In the genomic region with DNA sequence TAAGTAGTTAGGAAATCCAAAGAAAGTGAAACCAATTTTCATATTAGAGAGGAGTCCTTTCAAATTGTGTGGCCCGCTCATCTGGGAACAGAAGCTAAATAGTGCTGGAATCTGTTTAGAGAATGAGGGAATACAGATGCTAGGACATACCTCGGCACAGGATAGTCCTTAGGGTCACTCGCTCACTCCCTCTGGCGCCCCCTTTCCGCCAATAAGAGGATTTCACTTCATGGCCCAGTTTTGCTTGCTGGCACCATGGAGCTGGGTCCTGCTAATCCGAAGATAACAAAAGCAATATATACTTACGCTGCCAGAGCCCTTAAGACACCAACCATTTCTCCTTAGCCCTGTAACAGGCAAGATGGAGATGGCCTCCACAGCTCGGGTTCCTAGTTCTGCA, we compare ENCODE assay signal across 12 mouse cellular contexts. TPM values are rescaled to one million over a fixed set of nuclear protein-coding genes. Genes with fewer than 3 reads are reported as not detected.
DNase-seq lines count a peak whose midpoint lies in the region; ATAC-seq and TF ChIP-seq lines count a peak whose summit lies in the region.
"Had no signal": no experiment of that assay in that cellular context is flagged by ENCODE, and none has a peak within 500 bp of the region (broad histone marks: within the 10 kb centered on the region; RNA-seq: fewer than 3 reads in every experiment).

No protein-coding gene starts in this region.

- H3K9me3 ChIP-seq in lung, postnatal 0 days (ENCODE audit: low read length), result no peaks in the 10 kb centered on the region
- H3K9me3 ChIP-seq in ES-E14 (ENCODE audit: control insufficient read depth, insufficient read depth, low read depth, low read length), result no peaks in the 10 kb centered on the region
- no peaks in the 10 kb centered on the region for H3K9me3 ChIP-seq in limb, embryonic 11.5 days (ENCODE audit: control insufficient read depth, low read length)
- H3K9me3 ChIP-seq: heart, embryonic 10.5 days; liver, embryonic 15.5 days; neural tube, embryonic 12.5 days had no signal

- no peak overlapping the region for H3K27ac ChIP-seq in lung, postnatal 0 days (ENCODE audit: low read length)
- H3K27ac ChIP-seq in ES-E14 (ENCODE audit: insufficient read depth, low read depth, low read length, poor library complexity, severe bottlenecking), result no peak overlapping the region
- 0 out of 2 replicates have a peak overlapping the region, but pooled peaks have one; percentile 6 for H3K27ac ChIP-seq in limb, embryonic 11.5 days (replicated peaks; ENCODE audit: low read depth, low read length)
- H3K27ac ChIP-seq: heart, embryonic 10.5 days; liver, embryonic 15.5 days; neural tube, embryonic 12.5 days had no signal

- in situ Hi-C loops in ES-E14 (cut with MboI; ENCODE audit: low sequenced_read_pairs in 2 of 2, unreplicated experiment in 2 of 2), result no loop called here

- peak; percentile 27 for TF ChIP-seq CTCF in lung, postnatal 0 days (IDR thresholded peaks at IDR 0.05)

- 0 out of 2 replicates have a peak, but pooled peaks cover 3% of the 10 kb centered on the region for H3K4me1 ChIP-seq in lung, postnatal 0 days (ENCODE audit: insufficient read depth, low read depth, low read length)
- H3K4me1 ChIP-seq in ES-E14 (ENCODE audit: control insufficient read depth in 2 of 2, insufficient read depth in 2 of 2, low read length in 2 of 2, poor library complexity in 1 of 2), result peaks cover 1 to 13% of the 10 kb centered on the region in 2 experiments; a peak in 3 of 4 replicates
- peaks cover 37% of the 10 kb centered on the region for H3K4me1 ChIP-seq in limb, embryonic 11.5 days (ENCODE audit: control insufficient read depth, insufficient read depth, low read length)

- no peak overlapping the region for H3K4me3 ChIP-seq in lung, postnatal 0 days (ENCODE audit: low read depth, low read length)
- no peak overlapping the region for H3K4me3 ChIP-seq in ES-E14 (ENCODE audit: insufficient read depth in 1 of 2, low read depth in 1 of 2, low read length in 2 of 2, poor library complexity in 1 of 2, severe bottlenecking in 1 of 2)
- no peak overlapping the region for H3K4me3 ChIP-seq in limb, embryonic 11.5 days (ENCODE audit: low read depth, low read length)
- H3K4me3 ChIP-seq: heart, embryonic 10.5 days; liver, embryonic 15.5 days; neural tube, embryonic 12.5 days had no signal

- no peak for TF ChIP-seq EP300 in lung, postnatal 0 days (IDR thresholded peaks at IDR 0.05)

- no peak overlapping the region for H3K4me2 ChIP-seq in lung, postnatal 0 days (replicated peaks; ENCODE audit: low read depth, low read length)
- H3K4me2 ChIP-seq in limb, embryonic 11.5 days (ENCODE audit: low read depth, severe bottlenecking), result no peak overlapping the region
- H3K4me2 ChIP-seq: liver, embryonic 15.5 days; neural tube, embryonic 12.5 days had no signal

- H3K9ac ChIP-seq in lung, postnatal 0 days (replicated peaks; ENCODE audit: low read depth), result no peak overlapping the region
- H3K9ac ChIP-seq in ES-E14 (ENCODE audit: insufficient read depth, low read depth, low read length, poor library complexity, severe bottlenecking), result no peak overlapping the region
- H3K9ac ChIP-seq in limb, embryonic 11.5 days (ENCODE audit: low read length), result no peak overlapping the region
- H3K9ac ChIP-seq: liver, embryonic 15.5 days; neural tube, embryonic 12.5 days had no signal

- WGBS in lung, postnatal 0 days, result 68% methylated on average over 8 of the region's 8 CpGs
- WGBS in limb, embryonic 11.5 days, result 69% methylated on average over 8 of the region's 8 CpGs

- no peaks in the 10 kb centered on the region for H3K36me3 ChIP-seq in lung, postnatal 0 days (ENCODE audit: insufficient read depth, low read length)
- H3K36me3 ChIP-seq in ES-E14 (ENCODE audit: control insufficient read depth, insufficient read depth, low read length, poor library complexity, severe bottlenecking), result no peaks in the 10 kb centered on the region
- H3K36me3 ChIP-seq in limb, embryonic 11.5 days (ENCODE audit: control insufficient read depth, insufficient read depth, low read length), result no peaks in the 10 kb centered on the region
- H3K36me3 ChIP-seq: heart, embryonic 10.5 days; liver, embryonic 15.5 days; neural tube, embryonic 12.5 days had no signal

- ATAC-seq in lung, postnatal 0 days, result no peak
- ATAC-seq in limb, embryonic 11.5 days (ENCODE audit: insufficient number of reproducible peaks, low FRiP score, low TSS enrichment, low read depth), result no peak

- intact Hi-C loops in heart, postnatal 14 days (cut with DNase I), result no loop called here

- DNase-seq in heart, adult 11 months, result peak; percentile 65
- DNase-seq in heart, adult 8-10 months (ENCODE audit: low spot score), result no peak
- no peak for DNase-seq in lung, postnatal 0 days (ENCODE audit: low spot score)
- no peak for DNase-seq in lung, adult 18-20 months
- peak; percentile 57 for DNase-seq in ES-E14 (ENCODE audit: low read depth, low spot score)
- no peak for DNase-seq in limb, embryonic 11.5 days (ENCODE audit: low spot score)
- DNase-seq in cerebellum, postnatal 36 days, result no peak
- DNase-seq in heart, postnatal 14 days, result no peak
- DNase-seq: midbrain, embryonic 14.5 days had no signal

- no peaks in the 10 kb centered on the region for H3K27me3 ChIP-seq in lung, postnatal 0 days (replicated peaks; ENCODE audit: insufficient read depth, low read length)
- H3K27me3 ChIP-seq in limb, embryonic 11.5 days (ENCODE audit: control insufficient read depth, insufficient read depth, low read length), result no peaks in the 10 kb centered on the region
- H3K27me3 ChIP-seq: liver, embryonic 15.5 days; neural tube, embryonic 12.5 days had no signal

TF ChIP-seq in ES-E14, 5 proteins besides CTCF, POLR2A, EP300 and RAD21:
- TF ChIP-seq CHD2 (IDR thresholded peaks at IDR 0.05; ENCODE audit: low read depth, low read length), result no peak
- no peak for TF ChIP-seq MAFK (IDR thresholded peaks at IDR 0.05; ENCODE audit: insufficient read depth, low read depth, low read length)
- TF ChIP-seq HCFC1 (IDR thresholded peaks at IDR 0.05; ENCODE audit: borderline replicate concordance, insufficient read depth, low read length), result no peak
- no peak for TF ChIP-seq ZC3H11A (IDR thresholded peaks at IDR 0.05; ENCODE audit: borderline replicate concordance, low read depth, low read length)
- no peak for TF ChIP-seq ZNF384 (IDR thresholded peaks at IDR 0.05; ENCODE audit: low read depth, low read length)

RNA-seq across cellular contexts. Expression of gene Tanc1, which starts 15.3 kb away (rescaled TPM):
- 10 to 100 TPM; 21.4 to 25.3 (median 24.6) TPM for total RNA-seq in heart, adult 8-10 months (2022)
- 20.9 and 24.0 TPM in 2 replicates for polyA plus RNA-seq in lung, postnatal 0 days (2015; fragmentation: Nextera tagmentation; extraction: Ambion mirVana)
- total RNA-seq in ES-E14 (2012; rRNA removed), result 28.2 and 39.5 TPM in 2 replicates
- 51.6 and 62.5 TPM in 2 replicates for polyA plus RNA-seq in limb, embryonic 11.5 days (2014; fragmentation: Nextera tagmentation; extraction: Ambion mirVana)
- total RNA-seq in heart, postnatal 14 days (2021), result 10 to 100 TPM; 31.9 to 37.8 TPM

Comparison
In these comparisons a context has a peak if more than half of its experiments do, and no peak if none do; other contexts are left out.
1. DNase-seq: peak in heart, adult 11 months (single experiment) and ES-E14 (single experiment); none in heart, adult 8-10 months (single experiment), lung, postnatal 0 days (single experiment), lung, adult 18-20 months (0 of 2), limb, embryonic 11.5 days (single experiment), cerebellum, postnatal 36 days (0 of 2) and heart, postnatal 14 days (0 of 2).